Mouse (Mus musculus): ENCODE data around the gene Cldnd1.

DNA sequence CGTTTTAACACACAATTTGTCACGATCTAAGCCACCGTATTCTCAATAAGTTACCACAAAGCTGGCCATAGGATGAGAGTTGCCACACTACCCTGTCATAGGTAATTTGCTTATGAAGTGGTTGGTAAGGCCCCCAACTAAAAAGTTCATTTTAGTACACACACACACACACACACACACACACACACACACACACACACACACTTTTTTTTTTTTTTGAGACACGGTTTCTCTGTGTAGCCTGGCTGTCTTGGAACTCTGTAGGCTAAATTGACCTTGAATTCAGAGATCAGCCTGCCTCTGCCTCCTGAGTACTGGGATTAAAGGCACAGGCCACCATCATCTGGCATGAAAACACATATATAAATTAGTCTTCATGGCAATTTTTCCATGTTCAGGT is 43.8 kb upstream of the Cldnd1 start:
- TF ChIP-seq POLR2A (IDR thresholded peaks at IDR 0.05; ENCODE audit: extremely low read depth, insufficient read depth, low read length) = no peak
- TF ChIP-seq CTCF (IDR thresholded peaks at IDR 0.05; ENCODE audit: extremely low read depth, insufficient read depth, low read length) = no peak

All from cortical plate, adult 2 months (tissue).